Mouse (Mus musculus) myocyte (in vitro differentiated cells): ENCODE measurements around the gene Kremen1. TPM values are rescaled to one million over a fixed set of nuclear protein-coding genes. Genes with fewer than 3 reads are reported as not detected.

Source experiments
- H3K27me3 ChIP-seq: one replicate; pipeline ENCODE4 v1.6.1; 2011; ENCODE audit not compliant: control insufficient read depth, insufficient read depth, insufficient read length
- H3K36me3 ChIP-seq: one replicate; pipeline ENCODE4 v1.6.1; 2011; ENCODE audit not compliant: control insufficient read depth, insufficient read depth
- H3K4me2 ChIP-seq: one replicate; pipeline ENCODE4 v1.6.1; 2011; ENCODE audit warnings: low read depth, control low read depth
- H3K4me3 ChIP-seq: one replicate; pipeline ENCODE4 v1.5.1; 2011; ENCODE audit warnings: mild to moderate bottlenecking, control low read depth, moderate library complexity
- H3K79me2 ChIP-seq: one replicate; pipeline ENCODE4 v1.6.1; 2011; ENCODE audit not compliant: control insufficient read depth, insufficient read depth
- H3ac ChIP-seq: one replicate; pipeline ENCODE4 v1.6.1; 2011; ENCODE audit not compliant: control insufficient read depth, insufficient read length
- CEBPB ChIP-seq: IDR thresholded peaks from 2 replicates; pipeline ENCODE4 v1.6.1; 2011; ENCODE audit warnings: mild to moderate bottlenecking, moderate library complexity; ENCODE audit not compliant: poor library complexity, insufficient read depth, severe bottlenecking
- E2F4 ChIP-seq: IDR thresholded peaks from one replicate; pipeline ENCODE4 v1.6.1; 2011; ENCODE audit warnings: mild to moderate bottlenecking, control low read depth, moderate library complexity; ENCODE audit not compliant: insufficient read depth
- MAX ChIP-seq: IDR thresholded peaks from one replicate; pipeline ENCODE4 v1.6.1; 2011; ENCODE audit warnings: low read depth, mild to moderate bottlenecking, control low read depth
- MYOD1 ChIP-seq, 3 experiments: IDR thresholded peaks; one replicate each; pipeline ENCODE4 v1.6.1; 2011; ENCODE audit warnings: control low read depth in 2 of 3, low read depth in 2 of 3, mild to moderate bottlenecking in 2 of 3, moderate library complexity in 1 of 3; ENCODE audit not compliant: insufficient read length in 2 of 3, control insufficient read depth in 1 of 3
- MYOG ChIP-seq, 3 experiments: IDR thresholded peaks; one replicate each; pipeline ENCODE4 v1.6.1; 2011; ENCODE audit warnings: control low read depth in 2 of 3, low read depth in 2 of 3, mild to moderate bottlenecking in 2 of 3; ENCODE audit not compliant: insufficient read length in 2 of 3, control insufficient read depth in 1 of 3, insufficient read depth in 1 of 3
- POLR2A ChIP-seq: IDR thresholded peaks from one replicate; pipeline ENCODE4 v1.6.1; 2011; ENCODE audit warnings: low read depth, mild to moderate bottlenecking, control low read depth, moderate library complexity; ENCODE audit not compliant: insufficient read length
- POLR2AphosphoS2 ChIP-seq: IDR thresholded peaks from one replicate; pipeline ENCODE4 v1.6.1; 2011; ENCODE audit warnings: low read depth, control low read depth; ENCODE audit not compliant: insufficient read length
- REST ChIP-seq: IDR thresholded peaks from one replicate; pipeline ENCODE4 v1.6.1; 2011; ENCODE audit warnings: mild to moderate bottlenecking, control low read depth, moderate library complexity; ENCODE audit not compliant: insufficient read depth, insufficient read length
- SRF ChIP-seq: IDR thresholded peaks from one replicate; pipeline ENCODE4 v1.6.1; 2011; ENCODE audit warnings: low read depth; ENCODE audit not compliant: control insufficient read depth, insufficient read length
- TCF12 ChIP-seq: IDR thresholded peaks from one replicate; pipeline ENCODE4 v1.6.1; 2011; ENCODE audit warnings: mild to moderate bottlenecking, control low read depth; ENCODE audit not compliant: poor library complexity, insufficient read depth, severe bottlenecking
- TCF3 ChIP-seq: IDR thresholded peaks from one replicate; pipeline ENCODE4 v1.6.1; 2011; ENCODE audit warnings: low read depth, control low read depth; ENCODE audit not compliant: insufficient read length
- USF1 ChIP-seq: IDR thresholded peaks from one replicate; pipeline ENCODE4 v1.6.1; 2011; ENCODE audit warnings: low read depth, mild to moderate bottlenecking, control low read depth, moderate library complexity
- polyA plus RNA-seq: library from polyadenylated mRNA; unstranded; fragments of >200 nt; fragmentation: generic; extraction: Trizol; gene quantifications from one replicate; pipeline ENCODE4 v1.2.1, GENCODE M21; 2012; ENCODE audit warnings: missing spikeins

Kremen1 gene
- polyA plus RNA-seq, 1 experiment, result 79.3 TPM

DNA sequence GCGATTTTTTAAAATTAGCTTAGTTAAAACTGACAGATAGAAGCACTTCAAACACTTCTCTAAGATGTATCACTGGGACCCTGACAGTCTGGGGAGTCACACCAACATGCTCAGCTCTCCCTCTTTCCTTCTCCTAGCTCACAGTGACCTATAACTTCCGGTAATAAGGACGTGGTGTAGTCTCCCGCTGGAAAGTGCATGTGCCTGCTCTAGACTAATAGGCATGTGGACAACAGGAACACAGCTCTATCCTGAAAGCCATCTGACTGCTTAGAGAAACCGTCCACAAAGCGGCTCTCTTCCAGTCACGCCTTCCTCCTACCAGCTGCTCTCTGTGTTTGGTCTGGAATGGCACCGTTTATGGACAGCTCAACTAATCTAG lies 16.6 kb downstream of the Kremen1 start:
- Histone ChIP-seq H3K4me3 (peak overlapping the region; percentile 8), H3K4me2 (peak overlapping the region; percentile 89), H3K27me3 (no peaks in the 10 kb centered on the region), H3K36me3 (peaks cover 28% of the 10 kb centered on the region), H3K79me2 (peaks cover 58% of the 10 kb centered on the region), H3ac (no peak overlapping the region)
- TF ChIP-seq E2F4, result no peak
- no peak for TF ChIP-seq REST
- TF ChIP-seq USF1, result peak; percentile 2
- TF ChIP-seq MAX, result peak; percentile 36
- TF ChIP-seq MYOD1 (IDR thresholded peaks at IDR 0.05; ENCODE audit: control insufficient read depth in 1 of 3, insufficient read length in 2 of 3, low read depth in 2 of 3), result peak in 2 of 3 experiments; percentile 53 to 66
- TF ChIP-seq POLR2A, result no peak
- TF ChIP-seq TCF12, result no peak
- no peak for TF ChIP-seq TCF3
- TF ChIP-seq MYOG (IDR thresholded peaks at IDR 0.05; ENCODE audit: control insufficient read depth in 1 of 3, insufficient read depth in 1 of 3, insufficient read length in 2 of 3, low read depth in 2 of 3), result peak in 2 of 3 experiments; percentile 42 to 54
- TF ChIP-seq POLR2AphosphoS2, result no peak
- peak; percentile 51 for TF ChIP-seq SRF

DNA sequence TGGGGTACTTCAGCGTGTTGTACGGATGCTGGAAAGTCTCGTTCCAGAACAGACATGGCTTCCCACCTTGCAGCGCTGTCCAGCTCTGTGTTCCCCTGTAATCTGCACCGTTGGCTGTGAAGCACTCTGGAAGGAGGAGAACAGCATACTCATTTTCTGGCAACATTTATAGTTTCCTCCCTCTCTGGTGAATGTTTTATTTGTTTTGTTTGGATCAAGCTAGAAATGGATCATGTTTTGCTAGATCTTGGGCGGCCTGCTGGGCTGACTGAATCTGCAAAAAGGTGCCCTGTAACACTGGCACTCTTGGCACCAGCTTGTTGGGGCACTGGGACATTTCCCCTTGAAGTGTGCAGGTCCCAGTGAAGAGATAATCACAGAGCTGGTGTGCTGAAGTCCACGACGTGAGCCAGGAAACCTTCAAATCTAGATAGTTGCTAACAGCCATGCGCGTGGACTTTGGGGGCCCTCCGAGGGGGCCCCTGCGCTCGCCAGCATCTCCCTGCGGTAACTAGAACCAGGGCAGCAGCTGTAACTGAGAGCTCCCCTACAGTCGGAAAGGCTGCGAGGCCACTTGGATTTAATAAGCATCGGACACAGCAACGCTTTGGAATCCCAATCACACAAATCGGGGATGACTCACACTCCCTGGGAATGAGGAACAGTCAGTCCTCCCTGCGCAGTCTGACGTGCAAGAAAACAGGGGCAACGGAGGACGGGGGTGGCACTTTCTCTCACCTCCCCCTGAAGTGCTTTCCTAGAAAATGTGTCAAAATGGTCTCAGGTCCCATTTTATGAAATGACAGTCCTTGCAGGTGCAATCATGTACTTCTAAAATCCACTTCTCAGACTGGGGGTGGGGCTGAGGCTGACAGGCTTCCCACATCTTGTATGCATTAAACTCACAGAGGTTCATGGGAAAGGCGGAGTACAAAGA lies 17.3 kb downstream of the Kremen1 start:
- H3ac ChIP-seq, result no peak overlapping the region
- no peaks in the 10 kb centered on the region for H3K27me3 ChIP-seq
- H3K4me2 ChIP-seq, result peak overlapping the region; percentile 89
- H3K4me3 ChIP-seq, result peak overlapping the region; percentile 8
- TF ChIP-seq MYOD1 (IDR thresholded peaks at IDR 0.05; ENCODE audit: control insufficient read depth in 1 of 3, insufficient read length in 2 of 3, low read depth in 2 of 3) (peak in 2 of 3 experiments; percentile 53 to 58), MYOG (IDR thresholded peaks at IDR 0.05; ENCODE audit: control insufficient read depth in 1 of 3, insufficient read depth in 1 of 3, insufficient read length in 2 of 3, low read depth in 2 of 3) (peak in 2 of 3 experiments; percentile 36 to 64), SRF (no peak), USF1 (no peak), REST (peak; percentile 59), TCF12 (peak; percentile 13)
- peaks cover 52% of the 10 kb centered on the region for H3K79me2 ChIP-seq
- H3K36me3 ChIP-seq, result peaks cover 31% of the 10 kb centered on the region

DNA sequence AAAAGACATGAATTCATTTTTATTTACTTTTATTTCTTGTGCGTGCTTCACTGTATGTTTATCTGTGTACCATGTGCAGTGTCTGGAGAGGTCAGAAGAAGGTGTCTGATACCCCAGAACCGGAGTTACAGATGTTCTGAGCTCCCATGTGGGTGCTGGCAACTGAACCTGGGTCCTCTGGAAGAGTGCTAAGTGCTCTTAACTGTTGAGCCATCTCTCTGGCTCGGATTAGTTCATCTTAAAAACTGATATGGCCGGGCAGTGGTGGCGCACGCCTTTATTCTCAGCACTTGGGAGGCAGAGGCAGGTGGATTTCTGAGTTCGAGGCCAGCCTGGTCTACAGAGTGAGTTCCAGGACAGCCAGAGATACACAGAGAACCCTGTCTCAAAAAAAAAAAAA lies 18.1 kb downstream of the Kremen1 start:
- no peak for TF ChIP-seq USF1
- TF ChIP-seq CEBPB, result no peak
- TF ChIP-seq MAX, result no peak
- TF ChIP-seq MYOD1 (IDR thresholded peaks at IDR 0.05; ENCODE audit: control insufficient read depth in 1 of 3, insufficient read length in 2 of 3, low read depth in 2 of 3), result no peak
- TF ChIP-seq REST, result no peak
- no peak for TF ChIP-seq MYOG (IDR thresholded peaks at IDR 0.05; ENCODE audit: control insufficient read depth in 1 of 3, insufficient read depth in 1 of 3, insufficient read length in 2 of 3, low read depth in 2 of 3)
- TF ChIP-seq TCF3, result no peak
- no peak for TF ChIP-seq POLR2A
- no peak for TF ChIP-seq E2F4
- no peak for TF ChIP-seq TCF12
- no peak for TF ChIP-seq SRF
- TF ChIP-seq POLR2AphosphoS2, result no peak
- H3K4me2 ChIP-seq, result peak overlapping the region; percentile 89
- peaks cover 43% of the 10 kb centered on the region for H3K79me2 ChIP-seq
- peaks cover 40% of the 10 kb centered on the region for H3K36me3 ChIP-seq
- no peak overlapping the region for H3K4me3 ChIP-seq
- H3ac ChIP-seq, result no peak overlapping the region
- no peaks in the 10 kb centered on the region for H3K27me3 ChIP-seq

DNA sequence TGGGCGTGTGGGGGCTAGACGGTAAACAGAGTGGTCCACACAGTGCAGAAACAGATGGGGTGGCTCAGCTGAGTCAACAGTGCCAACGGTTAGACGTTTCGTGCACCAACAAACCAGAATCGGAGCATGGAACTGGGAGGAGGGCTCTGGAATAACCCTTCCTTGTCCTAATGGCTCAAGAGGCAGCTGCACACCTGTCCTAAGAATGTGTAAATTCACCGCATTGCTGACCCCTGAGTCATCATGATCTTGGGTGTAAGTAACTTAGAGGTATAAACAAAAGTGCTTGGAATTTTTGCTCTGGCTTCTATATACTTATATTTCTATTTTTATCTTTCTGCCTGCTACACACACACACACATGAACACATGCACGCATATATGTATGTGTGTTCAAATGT lies 19.2 kb downstream of the Kremen1 start:
- Histone ChIP-seq H3K27me3 (no peaks in the 10 kb centered on the region), H3K79me2 (peaks cover 32% of the 10 kb centered on the region), H3ac (no peak overlapping the region), H3K36me3 (peaks cover 50% of the 10 kb centered on the region), H3K4me3 (no peak overlapping the region), H3K4me2 (no peak overlapping the region)
- TF ChIP-seq TCF3, result no peak
- TF ChIP-seq USF1, result no peak
- TF ChIP-seq CEBPB, result no peak
- no peak for TF ChIP-seq SRF
- no peak for TF ChIP-seq TCF12
- TF ChIP-seq MYOG (IDR thresholded peaks at IDR 0.05; ENCODE audit: control insufficient read depth in 1 of 3, insufficient read depth in 1 of 3, insufficient read length in 2 of 3, low read depth in 2 of 3), result peak in 1 of 3 experiments; percentile 50
- TF ChIP-seq MYOD1 (IDR thresholded peaks at IDR 0.05; ENCODE audit: control insufficient read depth in 1 of 3, insufficient read length in 2 of 3, low read depth in 2 of 3), result peak in 1 of 3 experiments; percentile 27
- TF ChIP-seq REST, result no peak
- TF ChIP-seq E2F4, result no peak
- TF ChIP-seq POLR2AphosphoS2, result no peak
- TF ChIP-seq MAX, result no peak
- no peak for TF ChIP-seq POLR2A
